Mouse (Mus musculus) gastrocnemius, postnatal 4 days (tissue): ENCODE data around the gene Prkcd. TPM values are rescaled to one million over a fixed set of nuclear protein-coding genes. Genes with fewer than 3 reads are reported as not detected.

ENCODE experiments used
- DNase-seq, 2 experiments: peaks; one replicate each; pipeline ENCODE4 v3.0.0; 2021 to 2022; ENCODE audit warnings: low spot score in 2 of 2, mixed read lengths in 2 of 2
- long read RNA-seq, 2 experiments: library from polyadenylated mRNA; stranded (forward); transcript quantifications; one replicate each; pipeline ENCODE4 v2.0.0; 2021
- total RNA-seq, 2 experiments: library from RNA; stranded (reverse); gene quantifications; 2 replicates each; pipeline ENCODE4 v1.2.3; 2021

Gene Prkcd
- 10 to 100 TPM; 25.3 to 32.0 TPM for total RNA-seq
- long read RNA-seq, experiment 1, transcript Prkcd-207 (18 exons, 2,777 nt) = major isoform, 28 of 35 reads
- long read RNA-seq, experiment 1, partial matches to known transcripts = 2 of 35 reads
- long read RNA-seq, experiment 1, other reads (novel, unspliced or antisense) = 4 of 35 reads
- long read RNA-seq, experiment 2, transcript Prkcd-207 (18 exons, 2,777 nt) = major isoform, 23 of 40 reads
- long read RNA-seq, experiment 2, partial matches to known transcripts = 5 of 40 reads
- long read RNA-seq, experiment 2, other reads (novel, unspliced or antisense) = 10 of 40 reads

GRCm38 (mm10) chr14:30625856-30626726 lies at the start of gene Prkcd:
Prkcd (minus strand) TSS chr14:30626210.
- DNase-seq = peak; percentile 73 to 79

- no peak for DNase-seq
Measured at GRCm38 (mm10) chr14:30674947-30675346, 48.9 kb upstream of the Prkcd start.

GRCm38 (mm10) chr14:30671986-30672312 lies 45.9 kb upstream of the Prkcd start:
- peak; percentile 70 to 85 for DNase-seq

- DNase-seq = no peak
Measured at GRCm38 (mm10) chr14:30671095-30671985, 45.3 kb upstream of the Prkcd start.

GRCm38 (mm10) chr14:30670161-30670560 lies 44.2 kb upstream of the Prkcd start:
- DNase-seq = no peak

GRCm38 (mm10) chr14:30666604-30667003 lies 40.6 kb upstream of the Prkcd start:
- no peak for DNase-seq

GRCm38 (mm10) chr14:30666061-30666460 lies 40.1 kb upstream of the Prkcd start:
- no peak for DNase-seq

- DNase-seq = no peak
Measured at GRCm38 (mm10) chr14:30655531-30655930, 29.5 kb upstream of the Prkcd start.

GRCm38 (mm10) chr14:30654691-30655228 lies 28.8 kb upstream of the Prkcd start:
- no peak for DNase-seq

- peak; percentile 99 for DNase-seq
Measured at GRCm38 (mm10) chr14:30653943-30654659, 28.1 kb upstream of the Prkcd start, which contains the start of gene Rft1. Rft1 (plus strand) TSS chr14:30654360.

- peak; percentile 27 to 50 for DNase-seq
Measured at GRCm38 (mm10) chr14:30650969-30651368, 25.0 kb upstream of the Prkcd start.

GRCm38 (mm10) chr14:30649745-30650144 lies 23.7 kb upstream of the Prkcd start:
- no peak for DNase-seq

GRCm38 (mm10) chr14:30648478-30648877 lies 22.5 kb upstream of the Prkcd start:
- no peak for DNase-seq

GRCm38 (mm10) chr14:30646486-30646885 lies 20.5 kb upstream of the Prkcd start:
- DNase-seq = no peak

GRCm38 (mm10) chr14:30645066-30645465 lies 19.1 kb upstream of the Prkcd start:
- no peak for DNase-seq

GRCm38 (mm10) chr14:30644026-30644425 lies 18.0 kb upstream of the Prkcd start:
- DNase-seq = no peak

GRCm38 (mm10) chr14:30641748-30642147 lies 15.7 kb upstream of the Prkcd start:
- DNase-seq = no peak

GRCm38 (mm10) chr14:30638686-30639085 lies 12.7 kb upstream of the Prkcd start:
- DNase-seq = no peak

- no peak for DNase-seq
Measured at GRCm38 (mm10) chr14:30638009-30638408, 12.0 kb upstream of the Prkcd start.

GRCm38 (mm10) chr14:30637087-30637486 lies 11.1 kb upstream of the Prkcd start:
- no peak for DNase-seq
